Mouse (Mus musculus) embryonic facial prominence, embryonic 12.5 days (tissue): ENCODE results near the gene Rbp1. TPM values are rescaled to one million over a fixed set of nuclear protein-coding genes. Genes with fewer than 3 reads are reported as not detected.

Source experiments
- polyA plus RNA-seq: library from polyadenylated mRNA; unstranded; fragments of >200 nt; fragmentation: Nextera tagmentation; extraction: Ambion mirVana; gene quantifications from 2 replicates; pipeline ENCODE4 v1.2.1, GENCODE M21; 2016

Rbp1 gene
- polyA plus RNA-seq, 1 experiment from 2014 or later, result 85.8 TPM

Other genes with a start within 250 kb of the Rbp1 start
- gene Nmnat3, start 135.5 kb upstream of the Rbp1 start, polyA plus RNA-seq, result 3.5 and 4.3 TPM in 2 replicates
- gene Rbp2, start 63.2 kb downstream of the Rbp1 start, polyA plus RNA-seq, result 0.35 TPM in 1 of 2 replicates, not detected in the other
- gene Copb2, start 140.8 kb downstream of the Rbp1 start, polyA plus RNA-seq, result 177 and 181 TPM in 2 replicates
- gene Mrps22, start 178.7 kb downstream of the Rbp1 start, polyA plus RNA-seq, result 62.2 and 65.1 TPM in 2 replicates